Mouse (Mus musculus): ENCODE results near the gene Serpinb1a. TPM values are rescaled to one million over a fixed set of nuclear protein-coding genes. Genes with fewer than 3 reads are reported as not detected.
A peak's percentile ranks its signal among the peaks of the same experiment; 100 is the strongest.
"Not testable (repeated sequence)": the region's sequence is repeated elsewhere in the genome, so short reads cannot be mapped to it uniquely, and the experiment has no call there.

Serpinb1a gene
- polyA plus RNA-seq, 1 experiment = 22.7 TPM

GRCm38 (mm10) chr13:32866484-32866883 lies 15.5 kb upstream of the Serpinb1a start:
- no peak overlapping the region for H3K27ac ChIP-seq (ENCODE audit: insufficient read depth, low read length)

GRCm38 (mm10) chr13:32865591-32865990 lies 14.6 kb upstream of the Serpinb1a start:
- no peak for TF ChIP-seq POLR2A (IDR thresholded peaks at IDR 0.05; ENCODE audit: low read depth, low read length)
- peak; percentile 13; the same call in 1 of the 2 replicates for TF ChIP-seq CTCF (IDR thresholded peaks at IDR 0.05; ENCODE audit: borderline replicate concordance, insufficient read depth, low read length)
- H3K4me3 ChIP-seq (ENCODE audit: insufficient read depth, low read length) = no peak overlapping the region
- peaks cover 14% of the 10 kb centered on the region for H3K4me1 ChIP-seq (ENCODE audit: control insufficient read depth, insufficient read depth, low read length)
- no peak overlapping the region for H3K27ac ChIP-seq (ENCODE audit: insufficient read depth, low read length)

More at GRCm38 (mm10) chr13:32866484-32866883, 15.5 kb upstream of the Serpinb1a start:
- TF ChIP-seq CTCF (IDR thresholded peaks at IDR 0.05; ENCODE audit: borderline replicate concordance, insufficient read depth, low read length) (peak; percentile 92), POLR2A (IDR thresholded peaks at IDR 0.05; ENCODE audit: low read depth, low read length) (no peak)
- Histone ChIP-seq H3K4me3 (ENCODE audit: insufficient read depth, low read length) (no peak overlapping the region), H3K4me1 (ENCODE audit: control insufficient read depth, insufficient read depth, low read length) (peaks cover 11% of the 10 kb centered on the region)

- peaks cover 14% of the 10 kb centered on the region for H3K4me1 ChIP-seq (ENCODE audit: control insufficient read depth, insufficient read depth, low read length)
- H3K27ac ChIP-seq (ENCODE audit: insufficient read depth, low read length); H3K4me3 ChIP-seq (ENCODE audit: insufficient read depth, low read length): not testable (repeated sequence)
These were observed 13.5 kb upstream of the Serpinb1a start for GRCm38 (mm10) chr13:32864529-32864928.

GRCm38 (mm10) chr13:32863456-32863855 lies 12.5 kb upstream of the Serpinb1a start:
- no peak for TF ChIP-seq CTCF (IDR thresholded peaks at IDR 0.05; ENCODE audit: borderline replicate concordance, insufficient read depth, low read length)
- TF ChIP-seq POLR2A (IDR thresholded peaks at IDR 0.05; ENCODE audit: low read depth, low read length) = no peak
- no peak overlapping the region for H3K4me3 ChIP-seq (ENCODE audit: insufficient read depth, low read length)
- no peak overlapping the region for H3K27ac ChIP-seq (ENCODE audit: insufficient read depth, low read length)
- H3K4me1 ChIP-seq (ENCODE audit: control insufficient read depth, insufficient read depth, low read length) = peaks cover 14% of the 10 kb centered on the region

GRCm38 (mm10) chr13:32860821-32861220 lies 9.8 kb upstream of the Serpinb1a start:
- Histone ChIP-seq H3K4me1 (ENCODE audit: control insufficient read depth, insufficient read depth, low read length) (peaks cover 19% of the 10 kb centered on the region), H3K4me3 (ENCODE audit: insufficient read depth, low read length) (no peak overlapping the region), H3K27ac (ENCODE audit: insufficient read depth, low read length) (no peak overlapping the region)
- no peak for TF ChIP-seq POLR2A (IDR thresholded peaks at IDR 0.05; ENCODE audit: low read depth, low read length)
- no peak for TF ChIP-seq CTCF (IDR thresholded peaks at IDR 0.05; ENCODE audit: borderline replicate concordance, insufficient read depth, low read length)

GRCm38 (mm10) chr13:32853073-32853472 lies 2.1 kb upstream of the Serpinb1a start:
- TF ChIP-seq CTCF (IDR thresholded peaks at IDR 0.05; ENCODE audit: borderline replicate concordance, insufficient read depth, low read length) = no peak

GRCm38 (mm10) chr13:32852539-32852938 lies 1.6 kb upstream of the Serpinb1a start:
- Histone ChIP-seq H3K27ac (ENCODE audit: insufficient read depth, low read length) (no peak overlapping the region), H3K4me1 (ENCODE audit: control insufficient read depth, insufficient read depth, low read length) (0 out of 2 replicates have a peak, but pooled peaks cover 5% of the 10 kb centered on the region), H3K4me3 (ENCODE audit: insufficient read depth, low read length) (no peak overlapping the region)
- TF ChIP-seq POLR2A (IDR thresholded peaks at IDR 0.05; ENCODE audit: low read depth, low read length) (no peak), CTCF (IDR thresholded peaks at IDR 0.05; ENCODE audit: borderline replicate concordance, insufficient read depth, low read length) (no peak)

More at GRCm38 (mm10) chr13:32853073-32853472, 2.1 kb upstream of the Serpinb1a start:
- Histone ChIP-seq H3K4me1 (ENCODE audit: control insufficient read depth, insufficient read depth, low read length) (0 out of 2 replicates have a peak, but pooled peaks cover 7% of the 10 kb centered on the region), H3K4me3 (ENCODE audit: insufficient read depth, low read length) (no peak overlapping the region), H3K27ac (ENCODE audit: insufficient read depth, low read length) (no peak overlapping the region)

GRCm38 (mm10) chr13:32851967-32852366 lies 982 bp upstream of the Serpinb1a start:
- Histone ChIP-seq H3K4me3 (ENCODE audit: insufficient read depth, low read length) (no peak overlapping the region), H3K27ac (ENCODE audit: insufficient read depth, low read length) (no peak overlapping the region), H3K4me1 (ENCODE audit: control insufficient read depth, insufficient read depth, low read length) (0 out of 2 replicates have a peak, but pooled peaks cover 2% of the 10 kb centered on the region)
- 0 out of 2 replicates have a peak, but pooled peaks have one; percentile 36 for TF ChIP-seq CTCF (IDR thresholded peaks at IDR 0.05; ENCODE audit: borderline replicate concordance, insufficient read depth, low read length)
- no peak for TF ChIP-seq POLR2A (IDR thresholded peaks at IDR 0.05; ENCODE audit: low read depth, low read length)

- H3K4me3 ChIP-seq (ENCODE audit: insufficient read depth, low read length) = no peak overlapping the region
- TF ChIP-seq POLR2A (IDR thresholded peaks at IDR 0.05; ENCODE audit: low read depth, low read length) (no peak), CTCF (IDR thresholded peaks at IDR 0.05; ENCODE audit: borderline replicate concordance, insufficient read depth, low read length) (no peak)
- 0 out of 2 replicates have a peak, but pooled peaks cover 2% of the 10 kb centered on the region for H3K4me1 ChIP-seq (ENCODE audit: control insufficient read depth, insufficient read depth, low read length)
- no peak overlapping the region for H3K27ac ChIP-seq (ENCODE audit: insufficient read depth, low read length)
These were observed 829 bp downstream of the Serpinb1a start for GRCm38 (mm10) chr13:32850156-32850555.

- Histone ChIP-seq H3K4me1 (ENCODE audit: control insufficient read depth, insufficient read depth, low read length) (0 out of 2 replicates have a peak, but pooled peaks cover 2% of the 10 kb centered on the region), H3K4me3 (ENCODE audit: insufficient read depth, low read length) (no peak overlapping the region), H3K27ac (ENCODE audit: insufficient read depth, low read length) (no peak overlapping the region)
- no peak for TF ChIP-seq POLR2A (IDR thresholded peaks at IDR 0.05; ENCODE audit: low read depth, low read length)
- TF ChIP-seq CTCF (IDR thresholded peaks at IDR 0.05; ENCODE audit: borderline replicate concordance, insufficient read depth, low read length) = no peak
These were observed 1.4 kb downstream of the Serpinb1a start for GRCm38 (mm10) chr13:32849531-32850123.

Data from embryonic fibroblast, embryonic 13.5 days (primary cell).